Mouse (Mus musculus): ENCODE data around the gene Cdipt.

- no peak for TF ChIP-seq CTCF (IDR thresholded peaks at IDR 0.05; ENCODE audit: insufficient read depth, low read depth, low read length)
- TF ChIP-seq POLR2A (IDR thresholded peaks at IDR 0.05; ENCODE audit: insufficient read depth, low read depth, low read length), result no peak
These were observed 5.9 kb downstream of the Cdipt start for GRCm38 (mm10) chr7:126981601-126982000.

Data from olfactory bulb, adult 2 months (tissue).